Mouse (Mus musculus): ENCODE measurements around the gene Rab11b.
"Not testable (repeated sequence)": the region's sequence is repeated elsewhere in the genome, so short reads cannot be mapped to it uniquely, and the experiment has no call there.

DNA sequence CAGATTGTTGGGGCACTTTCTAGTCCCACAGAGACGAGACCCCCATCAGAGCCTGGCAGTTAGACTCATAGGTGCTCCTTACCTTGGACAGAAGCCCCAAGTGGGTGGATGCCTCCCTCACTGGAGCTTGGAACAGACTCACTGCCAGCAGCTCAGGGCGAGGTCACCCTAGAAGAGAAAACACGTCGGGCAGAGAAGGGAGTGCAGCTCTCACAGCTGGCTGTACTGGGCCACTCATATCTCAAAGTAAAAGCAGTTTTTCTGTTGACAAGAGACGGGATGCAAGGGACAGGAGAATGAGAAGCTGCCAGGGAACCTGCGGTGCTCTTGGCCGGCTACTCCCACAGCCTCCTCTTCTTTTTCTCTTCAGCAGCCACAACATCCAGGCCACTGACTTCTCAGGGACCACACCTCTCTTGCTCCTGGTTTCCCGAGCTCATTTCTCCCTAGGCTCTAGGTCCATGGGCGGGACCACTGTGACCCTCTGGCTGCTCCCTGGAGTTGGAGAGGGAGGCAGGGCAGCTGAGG is 27.7 kb downstream of the Rab11b start:
- TF ChIP-seq CTCF (IDR thresholded peaks at IDR 0.05 in 2 of 3, conservative IDR thresholded peaks at IDR 0.05 in 1 of 3; ENCODE audit: control insufficient read depth in 1 of 3, insufficient read depth in 1 of 3, low read depth in 2 of 3, low read length in 3 of 3, poor library complexity in 1 of 3, severe bottlenecking in 1 of 3); POLR2A (IDR thresholded peaks at IDR 0.05; ENCODE audit: control insufficient read depth in 1 of 2, insufficient read depth in 1 of 2, low read depth in 1 of 2, low read length in 2 of 2, poor library complexity in 1 of 2); ETS1 (IDR thresholded peaks at IDR 0.05; ENCODE audit: low read depth, low read length); HCFC1 (IDR thresholded peaks at IDR 0.05; ENCODE audit: low read depth, low read length); ZNF384 (IDR thresholded peaks at IDR 0.05; ENCODE audit: low read depth, low read length); POLR2AphosphoS2 (IDR thresholded peaks at IDR 0.05; ENCODE audit: low read length); EP300 (IDR thresholded peaks at IDR 0.05; ENCODE audit: low read depth in 1 of 2, low read length in 2 of 2); BHLHE40 (IDR thresholded peaks at IDR 0.05; ENCODE audit: borderline replicate concordance, low read depth, low read length); E2F4 (IDR thresholded peaks at IDR 0.05; ENCODE audit: borderline replicate concordance, low read depth, low read length): not testable (repeated sequence)
